Mouse (Mus musculus): ENCODE measurements at regions not wholly inside any gene's neighbourhood (a gene's known extent, or its start where the extent isn't known, plus 50 kb on each side); places are given as distances from the start of the nearest gene placed in this dataset.

GRCm38 (mm10) chr1:61437603-61438002 lies 201.0 kb upstream of the Pard3b start:
- no peak for DNase-seq

GRCm38 (mm10) chr1:61461435-61461834 lies 177.2 kb upstream of the Pard3b start:
- DNase-seq: no peak

- DNase-seq: no peak
These were observed 167.9 kb upstream of the Pard3b start for GRCm38 (mm10) chr1:61470617-61471214.

GRCm38 (mm10) chr1:61471779-61472578 lies 166.6 kb upstream of the Pard3b start:
- DNase-seq: no peak

- no peak for DNase-seq
These were observed 165.9 kb upstream of the Pard3b start for GRCm38 (mm10) chr1:61472579-61473242.

GRCm38 (mm10) chr1:61485459-61485858 lies 153.2 kb upstream of the Pard3b start:
- DNase-seq: no peak

GRCm38 (mm10) chr1:61524886-61525285 lies 113.7 kb upstream of the Pard3b start:
- DNase-seq: no peak

GRCm38 (mm10) chr1:61525881-61526280 lies 112.7 kb upstream of the Pard3b start:
- DNase-seq: no peak

- no peak for DNase-seq
These were observed 109.9 kb upstream of the Pard3b start for GRCm38 (mm10) chr1:61528757-61529156.

GRCm38 (mm10) chr1:61530166-61530565 lies 108.5 kb upstream of the Pard3b start:
- no peak for DNase-seq

GRCm38 (mm10) chr1:61531487-61531886 lies 107.1 kb upstream of the Pard3b start:
- DNase-seq: no peak

- no peak for DNase-seq
These were observed 98.5 kb upstream of the Pard3b start for GRCm38 (mm10) chr1:61540081-61540480.

GRCm38 (mm10) chr1:61541166-61541565 lies 97.5 kb upstream of the Pard3b start:
- no peak for DNase-seq

- DNase-seq: no peak
These were observed 85.8 kb upstream of the Pard3b start for GRCm38 (mm10) chr1:61552577-61553517.

- no peak for DNase-seq
These were observed 79.1 kb upstream of the Pard3b start for GRCm38 (mm10) chr1:61559514-61559913.

- no peak for DNase-seq
These were observed 76.5 kb upstream of the Pard3b start for GRCm38 (mm10) chr1:61562091-61562490.

GRCm38 (mm10) chr1:61565471-61565870 lies 73.2 kb upstream of the Pard3b start:
- no peak for DNase-seq

GRCm38 (mm10) chr1:61574276-61574675 lies 64.3 kb upstream of the Pard3b start:
- no peak for DNase-seq

- no peak for DNase-seq
These were observed 61.9 kb upstream of the Pard3b start for GRCm38 (mm10) chr1:61576758-61577157.

GRCm38 (mm10) chr1:61587251-61587650 lies 51.4 kb upstream of the Pard3b start:
- no peak for DNase-seq

Measured in B cell, adult 2 months (primary cell).